7 mouse cellular contexts compared by ENCODE assay signal in the genomic region with DNA sequence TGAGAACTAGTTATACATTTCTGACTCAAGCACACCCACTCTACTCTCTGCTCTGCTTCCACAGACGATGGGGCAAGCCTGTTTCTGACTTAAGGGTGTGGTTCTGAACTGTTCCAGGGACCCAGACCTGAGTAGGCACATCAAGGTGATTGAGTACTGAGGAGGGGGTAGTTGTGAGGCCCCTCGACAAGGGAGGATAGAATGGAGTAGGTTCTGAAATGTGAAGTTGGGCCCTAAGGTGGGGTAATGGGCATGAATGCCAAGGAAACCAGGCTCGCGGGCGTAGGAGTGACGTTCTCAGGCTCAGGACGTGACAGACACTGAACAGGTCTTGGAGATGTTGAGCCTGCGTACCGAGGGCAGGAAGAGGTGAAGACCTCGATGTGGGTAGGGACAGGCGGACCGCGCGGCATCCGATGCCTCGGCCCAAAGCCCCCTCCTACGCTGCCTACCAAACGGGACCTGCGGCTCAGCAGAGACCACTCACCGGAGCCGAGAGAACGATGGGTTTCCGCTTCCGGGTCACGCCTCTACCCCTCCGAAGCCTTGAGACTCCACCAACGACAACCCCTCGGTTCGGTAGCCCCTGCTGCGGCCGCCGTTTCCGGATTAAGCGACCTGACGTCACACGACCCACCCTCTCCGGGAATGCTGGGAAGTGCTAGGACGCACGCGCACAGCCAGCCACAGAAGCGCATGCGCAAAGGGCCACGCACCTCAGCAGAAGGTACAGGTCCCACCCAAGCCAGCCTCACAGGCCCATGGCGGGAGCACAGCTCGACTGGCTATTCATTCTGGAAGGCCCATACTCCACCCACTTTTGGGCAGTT. TPM values are rescaled to one million over a fixed set of nuclear protein-coding genes. Genes with fewer than 3 reads are reported as not detected.
DNase-seq lines count a peak whose midpoint lies in the region; ATAC-seq and TF ChIP-seq lines count a peak whose summit lies in the region.

Gene Chmp2a (minus strand): TSS at position 660 of the 830 bp plus-strand sequence.

- H3K4me1 ChIP-seq in embryonic facial prominence, embryonic 12.5 days = peaks cover 33% of the 10 kb centered on the region
- H3K4me1 ChIP-seq in kidney, adult 2 months (ENCODE audit: control insufficient read depth, insufficient read depth, low read length) = peaks cover 20% of the 10 kb centered on the region; the same call in 1 of the 2 replicates
- H3K4me1 ChIP-seq in limb, embryonic 12.5 days (replicated peaks) = peaks cover 35% of the 10 kb centered on the region
- H3K4me1 ChIP-seq in midbrain, embryonic 15.5 days = peaks cover 51% of the 10 kb centered on the region
- peaks cover 14% of the 10 kb centered on the region; the same call in 1 of the 2 replicates for H3K4me1 ChIP-seq in spleen, adult 2 months (ENCODE audit: control insufficient read depth, insufficient read depth, insufficient read length)

- peaks cover 58% of the 10 kb centered on the region for H3K36me3 ChIP-seq in embryonic facial prominence, embryonic 12.5 days
- H3K36me3 ChIP-seq in kidney, adult 2 months (ENCODE audit: control insufficient read depth, insufficient read depth, low read length) = no peaks in the 10 kb centered on the region; the same call in 1 of the 2 replicates
- peaks cover 56% of the 10 kb centered on the region for H3K36me3 ChIP-seq in limb, embryonic 12.5 days
- H3K36me3 ChIP-seq in midbrain, embryonic 15.5 days (replicated peaks) = peaks cover 47% of the 10 kb centered on the region
- H3K36me3 ChIP-seq in spleen, adult 2 months (ENCODE audit: control insufficient read depth, insufficient read depth, low read length) = peaks cover 29% of the 10 kb centered on the region

- peak within 1 kb of the TSS; percentile 45 for H3K4me3 ChIP-seq in embryonic facial prominence, embryonic 12.5 days
- peak within 1 kb of the TSS; percentile 91 for H3K4me3 ChIP-seq in kidney, adult 2 months (ENCODE audit: insufficient read depth, low read depth, low read length)
- peak within 1 kb of the TSS; percentile 53 for H3K4me3 ChIP-seq in limb, embryonic 12.5 days (replicated peaks)
- peak within 1 kb of the TSS; percentile 62 for H3K4me3 ChIP-seq in midbrain, embryonic 15.5 days
- peak within 1 kb of the TSS; percentile 84 for H3K4me3 ChIP-seq in spleen, adult 2 months (ENCODE audit: extremely low read depth, insufficient read depth, insufficient read length)

- peak; percentile 82 for TF ChIP-seq POLR2A in kidney, adult 2 months (IDR thresholded peaks at IDR 0.05; ENCODE audit: low read depth, low read length)
- TF ChIP-seq POLR2A in spleen, adult 2 months (IDR thresholded peaks at IDR 0.05; ENCODE audit: low read depth, low read length) = peak; percentile 0; the same call in 1 of the 2 replicates

- H3K27ac ChIP-seq in embryonic facial prominence, embryonic 12.5 days = peak within 1 kb of the TSS; percentile 85
- peak within 1 kb of the TSS; percentile 90 for H3K27ac ChIP-seq in kidney, adult 2 months (ENCODE audit: insufficient read depth, low read depth, low read length)
- H3K27ac ChIP-seq in limb, embryonic 12.5 days = peak within 1 kb of the TSS; percentile 89
- H3K27ac ChIP-seq in midbrain, embryonic 15.5 days = peak within 1 kb of the TSS; percentile 95
- peak within 1 kb of the TSS; percentile 91 for H3K27ac ChIP-seq in spleen, adult 2 months (ENCODE audit: insufficient read depth, low read length)

- DNase-seq in adrenal gland, postnatal 25 days = peak; percentile 98
- peak; percentile 98 to 99 for DNase-seq in heart, adult 18-20 months
- peak; percentile 98 for DNase-seq in kidney, adult 2 months
- DNase-seq in spleen, adult 2 months (ENCODE audit: low read depth in 1 of 2, low spot score in 2 of 2) = peak; percentile 89 to 95

- under 1% methylated on average over 45 of the region's 45 CpGs for WGBS in embryonic facial prominence, embryonic 12.5 days
- under 1% methylated on average over 45 of the region's 45 CpGs for WGBS in kidney, adult 2 months
- under 1% methylated on average over 45 of the region's 45 CpGs for WGBS in limb, embryonic 12.5 days
- under 1% methylated on average over 45 of the region's 45 CpGs for WGBS in midbrain, embryonic 15.5 days
- under 1% methylated on average over 45 of the region's 45 CpGs for WGBS in spleen, adult 2 months

- no peak for TF ChIP-seq CTCF in kidney, adult 2 months (conservative IDR thresholded peaks at IDR 0.05; ENCODE audit: insufficient read depth, insufficient read length, low read depth, low read length)
- TF ChIP-seq CTCF in spleen, adult 2 months (IDR thresholded peaks at IDR 0.05; ENCODE audit: extremely low read depth, insufficient read depth, insufficient read length, insufficient replicate concordance) = no peak

- no peaks in the 10 kb centered on the region for H3K9me3 ChIP-seq in embryonic facial prominence, embryonic 12.5 days
- H3K9me3 ChIP-seq in limb, embryonic 12.5 days = no peaks in the 10 kb centered on the region
- H3K9me3 ChIP-seq in midbrain, embryonic 15.5 days = no peaks in the 10 kb centered on the region

- peak; percentile 75 for ATAC-seq in embryonic facial prominence, embryonic 12.5 days (ENCODE audit: insufficient number of reproducible peaks, insufficient read depth, low FRiP score, low TSS enrichment)
- ATAC-seq in limb, embryonic 12.5 days (ENCODE audit: insufficient number of reproducible peaks, insufficient read depth, low FRiP score, low TSS enrichment, low read depth) = peak; percentile 57
- peak; percentile 81 for ATAC-seq in midbrain, embryonic 15.5 days (replicated peaks)

- H3K27me3 ChIP-seq in embryonic facial prominence, embryonic 12.5 days = no peaks in the 10 kb centered on the region
- H3K27me3 ChIP-seq in kidney, adult 2 months (replicated peaks; ENCODE audit: control insufficient read depth, insufficient read depth, low read length) = no peaks in the 10 kb centered on the region
- H3K27me3 ChIP-seq in limb, embryonic 12.5 days = no peaks in the 10 kb centered on the region
- H3K27me3 ChIP-seq in midbrain, embryonic 15.5 days (replicated peaks) = no peaks in the 10 kb centered on the region
- no peaks in the 10 kb centered on the region for H3K27me3 ChIP-seq in spleen, adult 2 months (ENCODE audit: control insufficient read depth, insufficient read depth, low read length)

- peak within 1 kb of the TSS; percentile 58 for H3K9ac ChIP-seq in embryonic facial prominence, embryonic 12.5 days
- peak within 1 kb of the TSS; percentile 71 for H3K9ac ChIP-seq in limb, embryonic 12.5 days (replicated peaks)
- H3K9ac ChIP-seq in midbrain, embryonic 15.5 days = peak within 1 kb of the TSS; percentile 85

- H3K4me2 ChIP-seq in embryonic facial prominence, embryonic 12.5 days (replicated peaks) = peak within 1 kb of the TSS; percentile 71
- peak within 1 kb of the TSS; percentile 84 for H3K4me2 ChIP-seq in limb, embryonic 12.5 days
- peak within 1 kb of the TSS; percentile 73 for H3K4me2 ChIP-seq in midbrain, embryonic 15.5 days

RNA-seq across cellular contexts. Expression of gene Chmp2a, which starts in this region (rescaled TPM):
- total RNA-seq in adrenal gland, postnatal 25 days (2021) = 218 and 223 TPM in 2 replicates
- polyA plus RNA-seq in embryonic facial prominence, embryonic 12.5 days (2016; fragmentation: Nextera tagmentation; extraction: Ambion mirVana) = 121 and 127 TPM in 2 replicates
- total RNA-seq in heart, adult 18-20 months (2021) = 100 to 1,000 TPM; 132 to 164 TPM
- polyA plus RNA-seq in kidney, adult 2 months (2012; rRNA removed) = 103 and 134 TPM in 2 replicates
- 102 and 104 TPM in 2 replicates for polyA plus RNA-seq in limb, embryonic 12.5 days (2016; fragmentation: Nextera tagmentation; extraction: Ambion mirVana)
- polyA plus RNA-seq in midbrain, embryonic 15.5 days (2015; fragmentation: Nextera tagmentation; extraction: Ambion mirVana) = 188 TPM in 2 replicates
- 40.2 and 41.1 TPM in 2 replicates for polyA plus RNA-seq in spleen, adult 2 months (2012; rRNA removed)

Comparison
In these comparisons a context has a peak if more than half of its experiments do, and no peak if none do; other contexts are left out.
1. Peak in every context shown above with its lines: DNase-seq, ATAC-seq, H3K4me3 ChIP-seq and H3K27ac ChIP-seq.